In genomic region chr5:41871164-41871563, GRCm38 (mm10) we compare ENCODE assay signal across 13 mouse cellular contexts. TPM values are rescaled to one million over a fixed set of nuclear protein-coding genes. Genes with fewer than 3 reads are reported as not detected.
DNase-seq lines count a peak whose midpoint lies in the region; ATAC-seq and TF ChIP-seq lines count a peak whose summit lies in the region.
"Had no signal": no experiment of that assay in that cellular context is flagged by ENCODE, and none has a peak within 500 bp of the region (broad histone marks: within the 10 kb centered on the region; RNA-seq: fewer than 3 reads in every experiment).

No protein-coding gene starts in this region.

- H3K9me3 ChIP-seq in heart, embryonic 11.5 days (replicated peaks; ENCODE audit: control insufficient read depth, low read length) = no peaks in the 10 kb centered on the region
- H3K9me3 ChIP-seq in midbrain, postnatal 0 days (ENCODE audit: low read length) = no peaks in the 10 kb centered on the region
- no peaks in the 10 kb centered on the region for H3K9me3 ChIP-seq in midbrain, embryonic 15.5 days
- H3K9me3 ChIP-seq: embryonic facial prominence, embryonic 15.5 days; liver, embryonic 12.5 days had no signal

- DNase-seq in heart, adult 8-10 months (ENCODE audit: low spot score) = peak; percentile 11
- peak; percentile 69 for DNase-seq in midbrain, postnatal 0 days (ENCODE audit: low spot score)
- DNase-seq in cerebellum, postnatal 36 days = peak; percentile 35 to 61
- DNase-seq in retina, postnatal 1 day = no peak
- DNase-seq in gastrocnemius, postnatal 36 days = no peak
- DNase-seq: gastrocnemius, postnatal 25 days; kidney, postnatal 4 days; right cerebral cortex, adult 18-20 months had no signal

- no peaks in the 10 kb centered on the region for H3K36me3 ChIP-seq in heart, embryonic 11.5 days (ENCODE audit: control insufficient read depth, insufficient read depth, low read length)
- H3K36me3 ChIP-seq in midbrain, postnatal 0 days (ENCODE audit: insufficient read depth, low read length) = no peaks in the 10 kb centered on the region
- no peaks in the 10 kb centered on the region for H3K36me3 ChIP-seq in midbrain, embryonic 15.5 days (replicated peaks)
- H3K36me3 ChIP-seq: embryonic facial prominence, embryonic 15.5 days; liver, embryonic 12.5 days had no signal

- WGBS in heart, embryonic 11.5 days (ENCODE audit: insufficient replicate concordance) = 85% methylated on average over 2 of the region's 2 CpGs
- WGBS in midbrain, postnatal 0 days = 70% methylated on average over 2 of the region's 2 CpGs
- 76% methylated on average over 2 of the region's 2 CpGs for WGBS in midbrain, embryonic 15.5 days

- H3K27me3 ChIP-seq in heart, embryonic 11.5 days (ENCODE audit: control insufficient read depth, insufficient read depth, low read length) = no peaks in the 10 kb centered on the region
- no peaks in the 10 kb centered on the region for H3K27me3 ChIP-seq in midbrain, postnatal 0 days (ENCODE audit: insufficient read depth, low read length)
- H3K27me3 ChIP-seq in midbrain, embryonic 15.5 days (replicated peaks) = no peaks in the 10 kb centered on the region
- H3K27me3 ChIP-seq: embryonic facial prominence, embryonic 15.5 days; liver, embryonic 12.5 days had no signal

- intact Hi-C loops in gastrocnemius, postnatal 36 days (cut with DNase I) = no loop called here

- no peaks in the 10 kb centered on the region for H3K4me1 ChIP-seq in heart, embryonic 11.5 days (ENCODE audit: control insufficient read depth, insufficient read depth, low read length)
- H3K4me1 ChIP-seq in midbrain, postnatal 0 days (ENCODE audit: insufficient read depth, low read length) = no peaks in the 10 kb centered on the region
- H3K4me1 ChIP-seq in midbrain, embryonic 15.5 days = no peaks in the 10 kb centered on the region
- H3K4me1 ChIP-seq: embryonic facial prominence, embryonic 15.5 days; liver, embryonic 12.5 days had no signal

- H3K4me2 ChIP-seq in heart, embryonic 11.5 days = no peak overlapping the region
- H3K4me2 ChIP-seq in midbrain, postnatal 0 days (ENCODE audit: low read depth, low read length, poor library complexity, severe bottlenecking) = no peak overlapping the region
- no peak overlapping the region for H3K4me2 ChIP-seq in midbrain, embryonic 15.5 days
- H3K4me2 ChIP-seq: embryonic facial prominence, embryonic 15.5 days; liver, embryonic 12.5 days had no signal

- H3K9ac ChIP-seq in heart, embryonic 11.5 days (ENCODE audit: low read depth, low read length) = no peak overlapping the region
- H3K9ac ChIP-seq in midbrain, postnatal 0 days (replicated peaks; ENCODE audit: low read length, poor library complexity, severe bottlenecking) = no peak overlapping the region
- no peak overlapping the region for H3K9ac ChIP-seq in midbrain, embryonic 15.5 days
- H3K9ac ChIP-seq: embryonic facial prominence, embryonic 15.5 days; liver, embryonic 12.5 days had no signal

- TF ChIP-seq CTCF in midbrain, postnatal 0 days (IDR thresholded peaks at IDR 0.05) = no peak

- H3K27ac ChIP-seq in heart, embryonic 11.5 days (ENCODE audit: low read depth, low read length) = no peak overlapping the region
- no peak overlapping the region for H3K27ac ChIP-seq in midbrain, postnatal 0 days (ENCODE audit: low read depth, low read length)
- H3K27ac ChIP-seq in midbrain, embryonic 15.5 days = no peak overlapping the region
- H3K27ac ChIP-seq: embryonic facial prominence, embryonic 15.5 days; liver, embryonic 12.5 days had no signal

- no peak for ATAC-seq in heart, embryonic 11.5 days (replicated peaks; ENCODE audit: insufficient number of reproducible peaks, low FRiP score, low TSS enrichment)
- ATAC-seq in midbrain, postnatal 0 days (ENCODE audit: low FRiP score) = no peak
- no peak for ATAC-seq in midbrain, embryonic 15.5 days (replicated peaks)
- ATAC-seq in megakaryocyte-erythroid progenitor cell, adult 5-6 weeks (replicated peaks; ENCODE audit: low FRiP score, low TSS enrichment, poor library complexity, severe bottlenecking) = no peak
- ATAC-seq: liver, embryonic 12.5 days had no signal

- no peak overlapping the region for H3K4me3 ChIP-seq in heart, embryonic 11.5 days (ENCODE audit: low read depth, low read length)
- no peak overlapping the region for H3K4me3 ChIP-seq in midbrain, postnatal 0 days (ENCODE audit: low read depth, low read length)
- no peak overlapping the region for H3K4me3 ChIP-seq in midbrain, embryonic 15.5 days
- H3K4me3 ChIP-seq: embryonic facial prominence, embryonic 15.5 days; liver, embryonic 12.5 days had no signal

RNA-seq across cellular contexts. Expression of gene Bod1l, which starts 27.0 kb away (rescaled TPM):
- 10 to 100 TPM; 18.0 to 18.6 (median 18.4) TPM for total RNA-seq in heart, adult 8-10 months (2022)
- 14.3 and 17.3 TPM in 2 replicates for polyA plus RNA-seq in heart, embryonic 11.5 days (2014; fragmentation: Nextera tagmentation; extraction: Ambion mirVana)
- 16.6 and 20.0 TPM in 2 replicates for total RNA-seq in midbrain, postnatal 0 days (2014; rRNA removed)
- 24.2 and 30.6 TPM in 2 replicates for polyA plus RNA-seq in midbrain, postnatal 0 days (2015; fragmentation: Nextera tagmentation; extraction: Ambion mirVana)
- 26.2 and 29.6 TPM in 2 replicates for polyA plus RNA-seq in midbrain, embryonic 15.5 days (2015; fragmentation: Nextera tagmentation; extraction: Ambion mirVana)
- 31.9 and 35.3 TPM in 2 replicates for total RNA-seq in megakaryocyte-erythroid progenitor cell, adult 5-6 weeks (2014; fragmentation: Nextera tagmentation)
- 51.8 and 56.4 TPM in 2 replicates for total RNA-seq in megakaryocyte-erythroid progenitor cell, adult 5-6 weeks (2017)
- total RNA-seq in gastrocnemius, postnatal 36 days (2021) = 10 to 100 TPM; 12.0 to 15.6 TPM

Comparison
In these comparisons a context has a peak if more than half of its experiments do, and no peak if none do; other contexts are left out.
1. DNase-seq: peak in heart, adult 8-10 months (single experiment), midbrain, postnatal 0 days (single experiment) and cerebellum, postnatal 36 days (2 of 2); none in retina, postnatal 1 day (single experiment) and gastrocnemius, postnatal 36 days (0 of 2).